Mouse (Mus musculus) right cerebral cortex, postnatal 4 days (tissue): ENCODE results near the gene Tamm41.

Source experiments
- DNase-seq: peaks from one replicate; pipeline ENCODE4 v3.0.0-alpha.2; 2022

Gene Tamm41

GRCm38 (mm10) chr6:115022876-115023275, 14.8 kb downstream of the Tamm41 start:
- no peak for DNase-seq

- DNase-seq, result no peak
These were observed 22.2 kb downstream of the Tamm41 start for GRCm38 (mm10) chr6:115015461-115015860.

GRCm38 (mm10) chr6:115013574-115013973, 24.1 kb downstream of the Tamm41 start:
- no peak for DNase-seq

GRCm38 (mm10) chr6:115011792-115012191, 25.9 kb downstream of the Tamm41 start:
- no peak for DNase-seq

- DNase-seq, result no peak
These were observed 26.9 kb downstream of the Tamm41 start for GRCm38 (mm10) chr6:115010815-115011214.

GRCm38 (mm10) chr6:115010304-115010703, 27.4 kb downstream of the Tamm41 start:
- DNase-seq, result no peak

GRCm38 (mm10) chr6:115007728-115008127, 29.9 kb downstream of the Tamm41 start:
- DNase-seq, result peak; percentile 80

- no peak for DNase-seq
These were observed 30.7 kb downstream of the Tamm41 start for GRCm38 (mm10) chr6:115006948-115007347.

GRCm38 (mm10) chr6:115006065-115006464, 31.6 kb downstream of the Tamm41 start:
- DNase-seq, result no peak

GRCm38 (mm10) chr6:115005351-115005890, 32.3 kb downstream of the Tamm41 start:
- no peak for DNase-seq

- no peak for DNase-seq
These were observed 33.0 kb downstream of the Tamm41 start for GRCm38 (mm10) chr6:115004636-115005035.

- DNase-seq, result no peak
These were observed 39.2 kb downstream of the Tamm41 start for GRCm38 (mm10) chr6:114998374-114999031.

- no peak for DNase-seq
These were observed 40.2 kb downstream of the Tamm41 start for GRCm38 (mm10) chr6:114997471-114997870.

- DNase-seq, result no peak
These were observed 40.8 kb downstream of the Tamm41 start for GRCm38 (mm10) chr6:114996910-114997309.

- DNase-seq, result no peak
These were observed 43.6 kb downstream of the Tamm41 start for GRCm38 (mm10) chr6:114994079-114994478.

GRCm38 (mm10) chr6:114993659-114994058, 44.0 kb downstream of the Tamm41 start:
- DNase-seq, result no peak

- DNase-seq, result no peak
These were observed 45.8 kb downstream of the Tamm41 start for GRCm38 (mm10) chr6:114991909-114992308.

GRCm38 (mm10) chr6:114988619-114988980, 49.1 kb downstream of the Tamm41 start:
- no peak for DNase-seq

- DNase-seq, result no peak
These were observed 49.6 kb downstream of the Tamm41 start for GRCm38 (mm10) chr6:114987966-114988618.

GRCm38 (mm10) chr6:114982671-114983070, 55.0 kb downstream of the Tamm41 start:
- DNase-seq, result no peak

- DNase-seq, result no peak
These were observed 58.0 kb downstream of the Tamm41 start for GRCm38 (mm10) chr6:114979715-114980114.

- peak; percentile 74 for DNase-seq
These were observed 60.7 kb downstream of the Tamm41 start for GRCm38 (mm10) chr6:114976915-114977419.

- no peak for DNase-seq
These were observed 63.3 kb downstream of the Tamm41 start for GRCm38 (mm10) chr6:114974331-114974730.

GRCm38 (mm10) chr6:114972988-114973387, 64.7 kb downstream of the Tamm41 start:
- no peak for DNase-seq
